Mouse (Mus musculus) embryonic facial prominence, embryonic 12.5 days (tissue): ENCODE data around the gene Rspo1. TPM values are rescaled to one million over a fixed set of nuclear protein-coding genes. Genes with fewer than 3 reads are reported as not detected.

ENCODE experiments used
- ATAC-seq: fragments of 200-750 bp; cut with Nextera tagmentation; 2 replicates; pipeline ENCODE4 v1.8.0; 2017; ENCODE audit not compliant: insufficient number of reproducible peaks, insufficient read depth, low FRiP score, low TSS enrichment
- H3K27ac ChIP-seq: fragments of 300-500 bp; sonication (generic); 2 replicates; pipeline ENCODE4 v1.5.1; 2016; ENCODE audit warnings: mild to moderate bottlenecking
- H3K27me3 ChIP-seq: fragments of 300-500 bp; sonication (generic); 2 replicates; pipeline ENCODE4 v1.6.1; 2016; ENCODE audit warnings: mild to moderate bottlenecking, moderate library complexity
- H3K36me3 ChIP-seq: fragments of 300-500 bp; sonication (generic); 2 replicates; pipeline ENCODE4 v1.6.1; 2016; ENCODE audit warnings: mild to moderate bottlenecking
- H3K4me1 ChIP-seq: fragments of 300-500 bp; sonication (generic); 2 replicates; pipeline ENCODE4 v1.6.1; 2016
- H3K4me2 ChIP-seq: fragments of 300-500 bp; sonication (generic); replicated peaks from 2 replicates; pipeline ENCODE4 v1.6.1; 2016; ENCODE audit warnings: mild to moderate bottlenecking, moderate library complexity
- H3K4me3 ChIP-seq: fragments of 300-500 bp; sonication (generic); 2 replicates; pipeline ENCODE4 v1.5.1; 2016; ENCODE audit warnings: mild to moderate bottlenecking
- H3K9ac ChIP-seq: fragments of 300-500 bp; sonication (generic); 2 replicates; pipeline ENCODE4 v1.6.1; 2016; ENCODE audit warnings: mild to moderate bottlenecking, moderate library complexity
- H3K9me3 ChIP-seq: fragments of 300-500 bp; sonication (generic); 2 replicates; pipeline ENCODE4 v1.6.1; 2016; ENCODE audit warnings: mild to moderate bottlenecking, moderate library complexity
- WGBS: fragments of 180-500 bp; shearing (Covaris S2); methylation state at CpG from one replicate; pipeline ENCODE4 v1.1.7; 2016; 5-methylcytosine and 5-hydroxymethylcytosine counted together
- polyA plus RNA-seq: library from polyadenylated mRNA; unstranded; fragments of >200 nt; fragmentation: Nextera tagmentation; extraction: Ambion mirVana; gene quantifications from 2 replicates; pipeline ENCODE4 v1.2.1, GENCODE M21; 2016

Rspo1 gene
- polyA plus RNA-seq, 1 experiment from 2014 or later, result 11.4 TPM

- Histone ChIP-seq H3K4me3 (no peak overlapping the region), H3K27ac (no peak overlapping the region), H3K27me3 (peaks cover 33% of the 10 kb centered on the region), H3K36me3 (no peaks in the 10 kb centered on the region), H3K9me3 (no peaks in the 10 kb centered on the region), H3K4me1 (no peaks in the 10 kb centered on the region), H3K4me2 (no peak overlapping the region), H3K9ac (no peak overlapping the region)
- ATAC-seq, result no peak
- WGBS, result 68% methylated on average over 8 of the region's 8 CpGs
Measured at GRCm38 (mm10) chr4:125002978-125003377, 16.7 kb downstream of the Rspo1 start.

GRCm38 (mm10) chr4:125004886-125005285, 18.7 kb downstream of the Rspo1 start:
- Histone ChIP-seq H3K4me3 (no peak overlapping the region), H3K9me3 (no peaks in the 10 kb centered on the region), H3K27me3 (peaks cover 47% of the 10 kb centered on the region), H3K4me2 (no peak overlapping the region), H3K4me1 (no peaks in the 10 kb centered on the region), H3K27ac (no peak overlapping the region), H3K36me3 (no peaks in the 10 kb centered on the region), H3K9ac (no peak overlapping the region)
- ATAC-seq, result no peak
- WGBS, result 58% methylated on average over 12 of the region's 12 CpGs

GRCm38 (mm10) chr4:125007460-125007859, 21.2 kb downstream of the Rspo1 start:
- no peak for ATAC-seq
- Histone ChIP-seq H3K36me3 (no peaks in the 10 kb centered on the region), H3K9me3 (no peaks in the 10 kb centered on the region), H3K27me3 (peaks cover 47% of the 10 kb centered on the region), H3K9ac (no peak overlapping the region), H3K4me3 (no peak overlapping the region), H3K4me1 (no peaks in the 10 kb centered on the region), H3K4me2 (no peak overlapping the region), H3K27ac (no peak overlapping the region)
- 43% methylated on average over 15 of the region's 15 CpGs for WGBS

- H3K36me3 ChIP-seq, result no peaks in the 10 kb centered on the region
- no peak overlapping the region for H3K27ac ChIP-seq
- WGBS, result 62% methylated on average over 6 of the region's 6 CpGs
- H3K27me3 ChIP-seq, result peaks cover 47% of the 10 kb centered on the region
- no peak for ATAC-seq
- no peaks in the 10 kb centered on the region for H3K9me3 ChIP-seq
- H3K4me3 ChIP-seq, result no peak overlapping the region
- no peak overlapping the region for H3K9ac ChIP-seq
- no peak overlapping the region for H3K4me2 ChIP-seq
- no peaks in the 10 kb centered on the region for H3K4me1 ChIP-seq
Measured at GRCm38 (mm10) chr4:125008220-125008619, 22.0 kb downstream of the Rspo1 start.

GRCm38 (mm10) chr4:125008712-125009111, 22.5 kb downstream of the Rspo1 start:
- H3K36me3 ChIP-seq, result no peaks in the 10 kb centered on the region
- no peak overlapping the region for H3K4me2 ChIP-seq
- 66% methylated on average over 8 of the region's 8 CpGs for WGBS
- H3K9ac ChIP-seq, result no peak overlapping the region
- peaks cover 47% of the 10 kb centered on the region for H3K27me3 ChIP-seq
- H3K27ac ChIP-seq, result no peak overlapping the region
- H3K9me3 ChIP-seq, result no peaks in the 10 kb centered on the region
- no peaks in the 10 kb centered on the region for H3K4me1 ChIP-seq
- ATAC-seq, result no peak
- no peak overlapping the region for H3K4me3 ChIP-seq

GRCm38 (mm10) chr4:125015806-125016635, 29.8 kb downstream of the Rspo1 start, which contains the start of gene Gnl2:
TSS of gene Gnl2 (plus strand) at chr4:125016585.
- Histone ChIP-seq H3K27ac (no peak within 1 kb of the TSS), H3K9ac (no peak within 1 kb of the TSS), H3K4me2 (no peak within 1 kb of the TSS), H3K4me3 (no peak within 1 kb of the TSS), H3K9me3 (no peaks in the 10 kb centered on the region), H3K36me3 (no peaks in the 10 kb centered on the region), H3K4me1 (no peaks in the 10 kb centered on the region), H3K27me3 (0 out of 2 replicates have a peak, but pooled peaks cover 7% of the 10 kb centered on the region)
- no peak for ATAC-seq
- WGBS, result 84% methylated on average over 10 of the region's 10 CpGs

- Histone ChIP-seq H3K27me3 (0 out of 2 replicates have a peak, but pooled peaks cover 7% of the 10 kb centered on the region), H3K36me3 (no peaks in the 10 kb centered on the region), H3K4me3 (no peak overlapping the region), H3K4me1 (no peaks in the 10 kb centered on the region), H3K27ac (no peak overlapping the region), H3K4me2 (no peak overlapping the region), H3K9me3 (no peaks in the 10 kb centered on the region), H3K9ac (no peak overlapping the region)
- no peak for ATAC-seq
- 70% methylated on average over 11 of the region's 11 CpGs for WGBS
Measured at GRCm38 (mm10) chr4:125017431-125017830, 31.2 kb downstream of the Rspo1 start.

- 0 out of 2 replicates have a peak, but pooled peaks cover 7% of the 10 kb centered on the region for H3K27me3 ChIP-seq
- H3K36me3 ChIP-seq, result no peaks in the 10 kb centered on the region
- no peak for ATAC-seq
- H3K4me1 ChIP-seq, result no peaks in the 10 kb centered on the region
- H3K4me3 ChIP-seq, result no peak overlapping the region
- no peak overlapping the region for H3K9ac ChIP-seq
- no peak overlapping the region for H3K4me2 ChIP-seq
- H3K9me3 ChIP-seq, result no peaks in the 10 kb centered on the region
- 30% methylated on average over 11 of the region's 11 CpGs for WGBS
- H3K27ac ChIP-seq, result no peak overlapping the region
Measured at GRCm38 (mm10) chr4:125020780-125021538, 34.7 kb downstream of the Rspo1 start.

- Histone ChIP-seq H3K36me3 (peaks cover 6% of the 10 kb centered on the region), H3K4me1 (peaks cover 10% of the 10 kb centered on the region), H3K27me3 (no peaks in the 10 kb centered on the region), H3K4me2 (peak overlapping the region; percentile 81), H3K27ac (0 out of 2 replicates have a peak overlapping the region, but pooled peaks have one; percentile 46), H3K9me3 (no peaks in the 10 kb centered on the region), H3K9ac (peak overlapping the region; percentile 90), H3K4me3 (peak overlapping the region; percentile 98)
- WGBS, result under 1% methylated on average over 50 of the region's 50 CpGs
- peak; percentile 94 for ATAC-seq
Measured at GRCm38 (mm10) chr4:125029891-125030614, 43.8 kb downstream of the Rspo1 start.

- Histone ChIP-seq H3K4me2 (no peak overlapping the region), H3K4me1 (peaks cover 10% of the 10 kb centered on the region), H3K9me3 (no peaks in the 10 kb centered on the region), H3K27ac (no peak overlapping the region), H3K36me3 (peaks cover 34% of the 10 kb centered on the region), H3K27me3 (no peaks in the 10 kb centered on the region), H3K9ac (no peak overlapping the region), H3K4me3 (no peak overlapping the region)
- ATAC-seq, result no peak
- 81% methylated on average over 4 of the region's 4 CpGs for WGBS
Measured at GRCm38 (mm10) chr4:125034341-125034740, 48.1 kb downstream of the Rspo1 start.

GRCm38 (mm10) chr4:125044454-125044853, 58.2 kb downstream of the Rspo1 start:
- no peak overlapping the region for H3K27ac ChIP-seq
- no peak overlapping the region for H3K4me3 ChIP-seq
- no peaks in the 10 kb centered on the region for H3K9me3 ChIP-seq
- no peak overlapping the region for H3K9ac ChIP-seq
- peaks cover 88% of the 10 kb centered on the region for H3K36me3 ChIP-seq
- WGBS, result 87% methylated on average over 7 of the region's 7 CpGs
- H3K27me3 ChIP-seq, result no peaks in the 10 kb centered on the region
- ATAC-seq, result no peak
- no peak overlapping the region for H3K4me2 ChIP-seq
- no peaks in the 10 kb centered on the region for H3K4me1 ChIP-seq
